Mouse (Mus musculus): ENCODE data around the gene Golga1.

- TF ChIP-seq CTCF (IDR thresholded peaks at IDR 0.05; ENCODE audit: low read depth) (no peak), EP300 (IDR thresholded peaks at IDR 0.05; ENCODE audit: low read depth) (no peak)
Observed at GRCm38 (mm10) chr2:39020004-39020403, 45.3 kb downstream of the Golga1 start.

Measured in heart, postnatal 0 days (tissue).